Mouse (Mus musculus) myocyte (in vitro differentiated cells): ENCODE measurements at regions not wholly inside any gene's neighbourhood (a gene's known extent, or its start where the extent isn't known, plus 50 kb on each side); places are given as distances from the start of the nearest gene placed in this dataset.
A peak's percentile ranks its signal among the peaks of the same experiment; 100 is the strongest.

ENCODE experiments used
- H3K27me3 ChIP-seq: one replicate; pipeline ENCODE4 v1.6.1; 2011; ENCODE audit not compliant: control insufficient read depth, insufficient read depth, insufficient read length
- H3K36me3 ChIP-seq: one replicate; pipeline ENCODE4 v1.6.1; 2011; ENCODE audit not compliant: control insufficient read depth, insufficient read depth
- H3K4me2 ChIP-seq: one replicate; pipeline ENCODE4 v1.6.1; 2011; ENCODE audit warnings: low read depth, control low read depth
- H3K4me3 ChIP-seq: one replicate; pipeline ENCODE4 v1.5.1; 2011; ENCODE audit warnings: mild to moderate bottlenecking, control low read depth, moderate library complexity
- H3K79me2 ChIP-seq: one replicate; pipeline ENCODE4 v1.6.1; 2011; ENCODE audit not compliant: control insufficient read depth, insufficient read depth
- H3ac ChIP-seq: one replicate; pipeline ENCODE4 v1.6.1; 2011; ENCODE audit not compliant: control insufficient read depth, insufficient read length
- CEBPB ChIP-seq: IDR thresholded peaks from 2 replicates; pipeline ENCODE4 v1.6.1; 2011; ENCODE audit warnings: mild to moderate bottlenecking, moderate library complexity; ENCODE audit not compliant: poor library complexity, insufficient read depth, severe bottlenecking
- E2F4 ChIP-seq: IDR thresholded peaks from one replicate; pipeline ENCODE4 v1.6.1; 2011; ENCODE audit warnings: mild to moderate bottlenecking, control low read depth, moderate library complexity; ENCODE audit not compliant: insufficient read depth
- MAX ChIP-seq: IDR thresholded peaks from one replicate; pipeline ENCODE4 v1.6.1; 2011; ENCODE audit warnings: low read depth, mild to moderate bottlenecking, control low read depth
- MYOD1 ChIP-seq, 3 experiments: IDR thresholded peaks; one replicate each; pipeline ENCODE4 v1.6.1; 2011; ENCODE audit warnings: control low read depth in 2 of 3, low read depth in 2 of 3, mild to moderate bottlenecking in 2 of 3, moderate library complexity in 1 of 3; ENCODE audit not compliant: insufficient read length in 2 of 3, control insufficient read depth in 1 of 3
- MYOG ChIP-seq, 3 experiments: IDR thresholded peaks; one replicate each; pipeline ENCODE4 v1.6.1; 2011; ENCODE audit warnings: control low read depth in 2 of 3, low read depth in 2 of 3, mild to moderate bottlenecking in 2 of 3; ENCODE audit not compliant: insufficient read length in 2 of 3, control insufficient read depth in 1 of 3, insufficient read depth in 1 of 3
- POLR2A ChIP-seq: IDR thresholded peaks from one replicate; pipeline ENCODE4 v1.6.1; 2011; ENCODE audit warnings: low read depth, mild to moderate bottlenecking, control low read depth, moderate library complexity; ENCODE audit not compliant: insufficient read length
- POLR2AphosphoS2 ChIP-seq: IDR thresholded peaks from one replicate; pipeline ENCODE4 v1.6.1; 2011; ENCODE audit warnings: low read depth, control low read depth; ENCODE audit not compliant: insufficient read length
- REST ChIP-seq: IDR thresholded peaks from one replicate; pipeline ENCODE4 v1.6.1; 2011; ENCODE audit warnings: mild to moderate bottlenecking, control low read depth, moderate library complexity; ENCODE audit not compliant: insufficient read depth, insufficient read length
- SRF ChIP-seq: IDR thresholded peaks from one replicate; pipeline ENCODE4 v1.6.1; 2011; ENCODE audit warnings: low read depth; ENCODE audit not compliant: control insufficient read depth, insufficient read length
- TCF12 ChIP-seq: IDR thresholded peaks from one replicate; pipeline ENCODE4 v1.6.1; 2011; ENCODE audit warnings: mild to moderate bottlenecking, control low read depth; ENCODE audit not compliant: poor library complexity, insufficient read depth, severe bottlenecking
- TCF3 ChIP-seq: IDR thresholded peaks from one replicate; pipeline ENCODE4 v1.6.1; 2011; ENCODE audit warnings: low read depth, control low read depth; ENCODE audit not compliant: insufficient read length
- USF1 ChIP-seq: IDR thresholded peaks from one replicate; pipeline ENCODE4 v1.6.1; 2011; ENCODE audit warnings: low read depth, mild to moderate bottlenecking, control low read depth, moderate library complexity

- H3K36me3 ChIP-seq: no peaks in the 10 kb centered on the region
- no peaks in the 10 kb centered on the region for H3K27me3 ChIP-seq
- no peak overlapping the region for H3K4me2 ChIP-seq
- H3ac ChIP-seq: no peak overlapping the region
- no peak for TF ChIP-seq USF1
- TF ChIP-seq MAX: no peak
- no peak for TF ChIP-seq TCF3
- TF ChIP-seq MYOG (IDR thresholded peaks at IDR 0.05; ENCODE audit: control insufficient read depth in 1 of 3, insufficient read depth in 1 of 3, insufficient read length in 2 of 3, low read depth in 2 of 3): no peak
- TF ChIP-seq SRF: no peak
- TF ChIP-seq POLR2AphosphoS2: no peak
- TF ChIP-seq E2F4: no peak
- TF ChIP-seq TCF12: no peak
- TF ChIP-seq MYOD1 (IDR thresholded peaks at IDR 0.05; ENCODE audit: control insufficient read depth in 1 of 3, insufficient read length in 2 of 3, low read depth in 2 of 3): no peak
- no peak for TF ChIP-seq REST
- no peak for TF ChIP-seq CEBPB
- TF ChIP-seq POLR2A: no peak
- H3K4me3 ChIP-seq: no peak overlapping the region
- no peaks in the 10 kb centered on the region for H3K79me2 ChIP-seq
Observed at GRCm38 (mm10) chr14:80244640-80245302, 260.9 kb downstream of the Olfm4 start.

- Histone ChIP-seq H3K79me2 (no peaks in the 10 kb centered on the region), H3K4me2 (no peak overlapping the region), H3K27me3 (no peaks in the 10 kb centered on the region), H3ac (no peak overlapping the region), H3K4me3 (no peak overlapping the region), H3K36me3 (no peaks in the 10 kb centered on the region)
- TF ChIP-seq SRF: no peak
- no peak for TF ChIP-seq TCF3
- TF ChIP-seq MAX: no peak
- no peak for TF ChIP-seq POLR2A
- no peak for TF ChIP-seq TCF12
- TF ChIP-seq REST: no peak
- no peak for TF ChIP-seq MYOG (IDR thresholded peaks at IDR 0.05; ENCODE audit: control insufficient read depth in 1 of 3, insufficient read depth in 1 of 3, insufficient read length in 2 of 3, low read depth in 2 of 3)
- no peak for TF ChIP-seq CEBPB
- no peak for TF ChIP-seq POLR2AphosphoS2
Observed at GRCm38 (mm10) chr14:80247575-80247974, 263.7 kb downstream of the Olfm4 start.

- Histone ChIP-seq H3K79me2 (no peaks in the 10 kb centered on the region), H3ac (no peak overlapping the region), H3K36me3 (no peaks in the 10 kb centered on the region), H3K27me3 (no peaks in the 10 kb centered on the region), H3K4me2 (no peak overlapping the region), H3K4me3 (no peak overlapping the region)
- no peak for TF ChIP-seq MYOG (IDR thresholded peaks at IDR 0.05; ENCODE audit: control insufficient read depth in 1 of 3, insufficient read depth in 1 of 3, insufficient read length in 2 of 3, low read depth in 2 of 3)
- TF ChIP-seq POLR2AphosphoS2: no peak
- no peak for TF ChIP-seq USF1
- TF ChIP-seq SRF: no peak
- TF ChIP-seq POLR2A: no peak
- TF ChIP-seq TCF12: no peak
- no peak for TF ChIP-seq TCF3
- no peak for TF ChIP-seq REST
- TF ChIP-seq MAX: no peak
- TF ChIP-seq CEBPB: no peak
- no peak for TF ChIP-seq MYOD1 (IDR thresholded peaks at IDR 0.05; ENCODE audit: control insufficient read depth in 1 of 3, insufficient read length in 2 of 3, low read depth in 2 of 3)
- no peak for TF ChIP-seq E2F4
Observed at GRCm38 (mm10) chr14:80249882-80250281, 266.0 kb downstream of the Olfm4 start.

- Histone ChIP-seq H3K79me2 (no peaks in the 10 kb centered on the region), H3K36me3 (no peaks in the 10 kb centered on the region), H3ac (no peak overlapping the region), H3K4me2 (no peak overlapping the region), H3K27me3 (no peaks in the 10 kb centered on the region), H3K4me3 (no peak overlapping the region)
- TF ChIP-seq REST: peak; percentile 70
- TF ChIP-seq MYOG (IDR thresholded peaks at IDR 0.05; ENCODE audit: control insufficient read depth in 1 of 3, insufficient read depth in 1 of 3, insufficient read length in 2 of 3, low read depth in 2 of 3): no peak
Observed at GRCm38 (mm10) chr14:80257086-80257485, 273.2 kb downstream of the Olfm4 start.

- no peak overlapping the region for H3ac ChIP-seq
Observed at GRCm38 (mm10) chr14:80263173-80263572, 279.3 kb downstream of the Olfm4 start.

More at GRCm38 (mm10) chr14:80263173-80263572, 279.3 kb downstream of the Olfm4 start:
- no peaks in the 10 kb centered on the region for H3K79me2 ChIP-seq
- no peaks in the 10 kb centered on the region for H3K27me3 ChIP-seq
- no peaks in the 10 kb centered on the region for H3K36me3 ChIP-seq
- H3K4me2 ChIP-seq: no peak overlapping the region
- no peak for TF ChIP-seq SRF
- no peak for TF ChIP-seq E2F4
- no peak for TF ChIP-seq REST
- TF ChIP-seq USF1: no peak
- TF ChIP-seq POLR2A: no peak
- TF ChIP-seq TCF12: no peak
- no peak overlapping the region for H3K4me3 ChIP-seq
